12 mouse cellular contexts compared by ENCODE assay signal in genomic region chr8:57704161-57704560, GRCm38 (mm10).
"Had no signal": no experiment of that assay in that cellular context is flagged by ENCODE, and none has a peak within 500 bp of the region (broad histone marks: within the 10 kb centered on the region; RNA-seq: fewer than 3 reads in every experiment).

No protein-coding gene starts in this region.

- H3K4me3 ChIP-seq: limb, embryonic 13.5 days; midbrain, embryonic 13.5 days had no signal

- H3K4me2 ChIP-seq: limb, embryonic 13.5 days; midbrain, embryonic 13.5 days had no signal

- H3K4me1 ChIP-seq: limb, embryonic 13.5 days; midbrain, embryonic 13.5 days had no signal

- H3K27me3 ChIP-seq: limb, embryonic 13.5 days; midbrain, embryonic 13.5 days had no signal

- H3K9ac ChIP-seq: limb, embryonic 13.5 days; liver, embryonic 14.5 days; midbrain, embryonic 13.5 days had no signal

- H3K36me3 ChIP-seq: limb, embryonic 13.5 days; midbrain, embryonic 13.5 days had no signal

- DNase-seq: kidney, adult 18-20 months; kidney, postnatal 10 days; kidney, postnatal 4 days; left cerebral cortex, postnatal 4 days; lung, adult 18-20 months; right cerebral cortex, adult 18-20 months; spleen, adult 18-20 months; thymus, adult 18-20 months; thymus, postnatal 25 days had no signal

- H3K27ac ChIP-seq: limb, embryonic 13.5 days; liver, embryonic 14.5 days; midbrain, embryonic 13.5 days had no signal

- ATAC-seq: midbrain, embryonic 13.5 days had no signal
